Mouse (Mus musculus): Measurements from ENCODE around the gene Catsperg1.
A peak's percentile ranks its signal among the peaks of the same experiment; 100 is the strongest.
"Not testable (repeated sequence)": the region's sequence is repeated elsewhere in the genome, so short reads cannot be mapped to it uniquely, and the experiment has no call there.

The Catsperg1 gene

GRCm38 (mm10) chr7:29170755-29171561, 42.9 kb downstream of the Catsperg1 start:
- DNase-seq (ENCODE audit: low spot score in 2 of 2): no peak

- DNase-seq (ENCODE audit: low spot score in 2 of 2): peak; percentile 80 to 81
These were observed 43.6 kb downstream of the Catsperg1 start, which contains the start of the genes Ggn and Spred3 for GRCm38 (mm10) chr7:29170066-29170754. TSS of gene Ggn (plus strand) at chr7:29170210. TSS of gene Spred3 (minus strand) at chr7:29170411.

GRCm38 (mm10) chr7:29169231-29170065, 44.4 kb downstream of the Catsperg1 start:
- peak; percentile 64 to 79 for DNase-seq (ENCODE audit: low spot score in 2 of 2)

DNA sequence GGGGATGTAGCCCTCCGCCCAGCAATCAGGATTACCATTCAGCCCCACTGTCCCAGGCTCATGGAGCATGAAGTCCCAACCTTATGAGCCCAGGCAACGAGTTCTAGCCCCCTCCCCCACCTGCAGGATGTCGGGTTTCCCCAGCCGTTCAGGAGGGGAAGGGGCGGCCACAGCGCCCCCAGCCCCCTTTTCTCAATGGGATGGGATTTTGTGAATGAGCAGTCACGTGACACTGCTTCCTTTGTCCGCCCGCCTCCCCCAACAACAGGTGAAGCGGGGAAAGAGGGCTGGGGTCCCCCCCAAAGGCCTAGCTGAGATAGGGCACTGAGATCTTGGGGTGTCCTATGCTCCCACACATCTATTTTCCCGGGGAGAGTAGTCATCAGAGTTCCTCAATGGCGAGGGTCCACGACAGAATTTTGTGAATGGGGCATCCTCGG, 45.0 kb downstream of the Catsperg1 start:
- no peak for DNase-seq (ENCODE audit: low spot score in 2 of 2)

- DNase-seq (ENCODE audit: low spot score in 2 of 2): no peak
These were observed 45.6 kb downstream of the Catsperg1 start for GRCm38 (mm10) chr7:29168121-29168695.

DNA sequence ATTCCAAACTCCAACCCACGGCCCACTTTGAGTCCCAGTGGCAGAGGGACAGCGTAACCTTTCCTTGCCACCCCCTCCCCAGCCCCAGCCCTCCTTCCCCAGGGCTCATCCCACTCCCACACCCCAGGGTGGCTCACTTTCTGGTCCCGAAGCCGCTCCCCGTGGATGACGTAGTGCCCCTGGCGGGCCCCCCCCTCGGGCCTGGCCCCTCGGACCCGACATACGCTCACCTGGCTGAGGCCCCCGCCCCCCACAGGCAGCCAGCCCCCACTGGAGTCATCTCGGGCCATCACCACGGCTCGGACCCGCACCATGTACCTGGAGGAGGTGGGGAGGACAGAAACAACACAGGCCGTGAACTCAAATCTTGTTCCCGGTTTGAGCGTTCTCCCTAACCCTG, 46.2 kb downstream of the Catsperg1 start:
- DNase-seq (ENCODE audit: low spot score in 2 of 2): no peak

- DNase-seq (ENCODE audit: low spot score in 2 of 2): peak in 1 of 2 experiments; percentile 48
These were observed 50.9 kb downstream of the Catsperg1 start for GRCm38 (mm10) chr7:29162750-29163525.

GRCm38 (mm10) chr7:29162294-29162693, 51.5 kb downstream of the Catsperg1 start:
- no peak for DNase-seq (ENCODE audit: low spot score in 2 of 2)

- no peak for DNase-seq (ENCODE audit: low spot score in 2 of 2)
These were observed 55.6 kb downstream of the Catsperg1 start for GRCm38 (mm10) chr7:29158264-29158663.

- DNase-seq (ENCODE audit: low spot score in 2 of 2): peak; percentile 72 to 84
These were observed 57.7 kb downstream of the Catsperg1 start, which contains the start of gene Fam98c for GRCm38 (mm10) chr7:29155838-29156782. TSS of gene Fam98c (minus strand) at chr7:29156234.

GRCm38 (mm10) chr7:29155196-29155837, 58.5 kb downstream of the Catsperg1 start:
- peak; percentile 85 to 88 for DNase-seq (ENCODE audit: low spot score in 2 of 2)

GRCm38 (mm10) chr7:29154018-29154720, 59.7 kb downstream of the Catsperg1 start:
- DNase-seq (ENCODE audit: low spot score in 2 of 2): no peak

- no peak for DNase-seq (ENCODE audit: low spot score in 2 of 2)
These were observed 62.3 kb downstream of the Catsperg1 start for GRCm38 (mm10) chr7:29151486-29151885.

GRCm38 (mm10) chr7:29148771-29149170, 65.1 kb downstream of the Catsperg1 start:
- DNase-seq (ENCODE audit: low spot score in 2 of 2): no peak

- DNase-seq (ENCODE audit: low spot score in 2 of 2): no peak
These were observed 67.0 kb downstream of the Catsperg1 start for GRCm38 (mm10) chr7:29146625-29147367.

DNA sequence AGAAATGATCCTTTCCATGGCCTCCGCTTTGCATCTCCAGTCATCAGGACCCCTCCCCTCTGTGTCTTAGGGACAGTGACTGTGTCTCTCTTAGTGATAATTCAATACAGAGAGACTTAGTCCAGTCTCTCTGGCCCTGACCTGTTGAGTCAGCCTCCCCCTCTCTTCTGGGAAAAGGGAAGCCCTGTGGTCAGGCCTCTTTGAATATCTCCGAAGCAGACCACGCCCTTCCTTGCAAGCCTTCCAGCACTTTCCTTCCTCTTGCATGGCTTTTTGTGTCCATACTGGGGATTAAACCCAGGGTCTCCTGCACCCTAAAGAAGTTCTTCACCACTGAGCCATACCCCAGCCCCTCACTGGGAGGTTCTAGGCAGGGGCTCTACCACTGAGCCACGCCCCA, 69.8 kb downstream of the Catsperg1 start:
- no peak for DNase-seq (ENCODE audit: low spot score in 2 of 2)

DNA sequence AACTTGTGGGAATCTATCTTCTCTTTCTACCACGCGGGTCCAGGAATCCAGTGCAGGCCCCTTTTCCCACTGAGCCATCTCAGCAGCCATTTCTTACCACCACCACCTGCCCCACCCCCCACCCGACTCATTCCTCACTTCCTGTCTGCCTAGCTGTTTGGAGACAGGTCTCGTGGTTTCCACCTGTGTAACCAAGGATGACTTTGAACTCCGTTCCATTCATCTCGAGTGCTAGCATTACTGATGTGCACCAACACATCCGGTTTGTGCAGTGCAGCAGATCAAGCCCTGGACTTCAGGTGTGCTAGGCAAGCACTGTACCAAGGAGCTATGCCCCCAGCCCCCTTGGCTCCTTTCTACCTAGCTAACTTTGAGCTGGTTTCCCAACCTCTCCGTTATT, 72.4 kb downstream of the Catsperg1 start:
- DNase-seq (ENCODE audit: low spot score in 2 of 2): no peak

GRCm38 (mm10) chr7:29139237-29139636, 74.6 kb downstream of the Catsperg1 start:
- DNase-seq (ENCODE audit: low spot score in 2 of 2): not testable (repeated sequence)

Measured in urinary bladder, postnatal 36 days (tissue).